16 mouse cellular contexts compared by ENCODE assay signal in genomic region chr6:145002094-145002936, GRCm38 (mm10).
A peak's percentile ranks its signal among the peaks of the same experiment; 100 is the strongest.
DNase-seq lines count a peak whose midpoint lies in the region; ATAC-seq lines count a peak whose summit lies in the region.
"Had no signal": no experiment of that assay in that cellular context is flagged by ENCODE, and none has a peak within 500 bp of the region (broad histone marks: within the 10 kb centered on the region; RNA-seq: fewer than 3 reads in every experiment).

No protein-coding gene starts in this region.

- DNase-seq in lung, postnatal 36 days, result peak; percentile 16
- DNase-seq in lung, postnatal 14 days, result no peak
- DNase-seq in ZHBTc4 (ENCODE audit: low read depth, low spot score), result peak; percentile 42
- DNase-seq in layer of hippocampus, postnatal 25 days (ENCODE audit: extremely low spot score in 1 of 2, low spot score in 1 of 2), result no peak
- DNase-seq in gastrocnemius, adult 18-20 months (ENCODE audit: low spot score), result no peak
- no peak for DNase-seq in adrenal gland, postnatal 10 days
- DNase-seq: cerebellum, postnatal 10 days; gastrocnemius, adult 2 months; heart, adult 2 months; kidney, adult 9 months; lung, postnatal 10 days; thymus, adult 2 months had no signal

- ATAC-seq in hematopoietic stem cell, adult 5-6 weeks (replicated peaks in 1 of 2; ENCODE audit: insufficient read depth in 1 of 2, low FRiP score in 2 of 2, low TSS enrichment in 1 of 2, low read depth in 1 of 2, poor library complexity in 2 of 2, severe bottlenecking in 2 of 2), result peak; percentile 90 to 93
- ATAC-seq: forebrain, embryonic 16.5 days; inflammation-experienced regulatory T-cells, adult 6 months; midbrain, embryonic 13.5 days had no signal

Comparison
In these comparisons a context has a peak if more than half of its experiments do, and no peak if none do; other contexts are left out.
1. DNase-seq: peak in lung, postnatal 36 days (single experiment) and ZHBTc4 (single experiment); none in lung, postnatal 14 days (single experiment), layer of hippocampus, postnatal 25 days (0 of 2), gastrocnemius, adult 18-20 months (single experiment) and adrenal gland, postnatal 10 days (single experiment).